Mouse (Mus musculus): Measurements from ENCODE around the gene Srsf10.

Gene Srsf10

GRCm38 (mm10) chr4:135855080-135855479 is 467 bp upstream of the Srsf10 start:
- no peak for DNase-seq (ENCODE audit: low spot score in 2 of 2)

DNA sequence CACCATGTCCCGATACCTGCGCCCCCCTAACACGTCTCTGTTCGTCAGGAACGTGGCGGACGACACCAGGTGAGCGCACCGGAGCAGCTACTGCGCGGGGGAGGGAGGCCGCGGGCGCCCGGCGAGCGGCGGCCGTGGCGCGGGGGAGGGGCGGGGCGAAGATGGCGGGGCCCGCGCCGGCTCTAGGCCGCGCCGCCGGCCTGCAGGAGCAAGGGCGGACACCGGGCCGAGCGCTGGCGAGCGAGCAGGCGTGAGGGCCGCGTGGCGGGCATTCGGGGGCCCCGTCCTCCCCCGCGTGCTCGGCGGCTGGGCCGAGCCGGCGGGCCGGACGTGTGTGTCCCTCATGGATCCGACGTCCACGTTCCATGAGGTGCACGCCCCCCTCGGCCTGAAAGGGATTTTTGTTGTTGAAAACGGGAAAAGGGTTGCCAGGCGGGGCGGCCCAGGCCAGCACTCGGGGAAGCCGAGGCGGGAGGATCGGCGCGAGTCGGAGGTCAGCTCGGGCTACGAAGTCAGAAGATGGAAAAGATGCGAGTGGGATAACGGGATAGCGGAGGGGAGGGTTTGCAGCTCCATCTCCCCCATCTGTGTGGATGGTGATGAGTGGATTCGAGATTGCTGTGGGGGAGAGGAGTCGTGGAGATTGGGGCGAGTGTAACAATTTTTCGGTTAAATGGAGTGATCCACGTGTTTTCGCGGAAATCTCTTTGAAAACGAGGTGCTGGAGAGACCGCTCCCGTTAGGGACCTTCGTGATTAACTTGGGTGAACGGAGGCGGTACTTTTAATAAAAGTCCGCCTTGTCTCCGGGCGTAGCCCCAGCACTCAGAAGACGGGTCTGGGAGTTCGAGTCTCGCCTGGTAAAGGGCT is 910 bp downstream of the Srsf10 start:
- DNase-seq (ENCODE audit: low spot score in 2 of 2) = peak; percentile 63 to 80

- peak in 1 of 2 experiments; percentile 12 for DNase-seq (ENCODE audit: low spot score in 2 of 2)
These were observed 2.1 kb downstream of the Srsf10 start for GRCm38 (mm10) chr4:135857597-135858186.

- DNase-seq (ENCODE audit: low spot score in 2 of 2) = peak in 1 of 2 experiments; percentile 12
These were observed 13.4 kb downstream of the Srsf10 start for GRCm38 (mm10) chr4:135868996-135869395.

GRCm38 (mm10) chr4:135870227-135871023 is 14.9 kb downstream of the Srsf10 start:
- DNase-seq (ENCODE audit: low spot score in 2 of 2) = peak in 1 of 2 experiments; percentile 3

DNA sequence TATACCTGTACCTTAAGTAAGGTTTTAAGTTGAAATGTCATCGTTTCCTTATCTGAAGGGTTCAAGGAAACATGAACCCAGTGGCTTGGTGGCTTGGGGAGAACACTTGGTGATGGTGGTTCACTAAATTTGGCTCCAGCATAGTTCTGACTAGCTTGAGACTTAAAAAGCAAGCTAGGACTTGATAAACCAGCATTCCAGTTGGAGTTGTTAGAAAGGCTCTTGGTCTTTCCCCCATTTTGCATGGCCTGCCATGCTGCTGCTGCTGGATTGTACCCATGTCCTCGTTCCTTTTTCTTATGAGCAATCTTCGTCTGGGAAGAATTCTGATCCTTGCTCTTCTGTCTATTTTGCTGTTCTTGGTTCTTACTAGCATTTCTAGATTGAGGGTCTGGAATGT is 16.5 kb downstream of the Srsf10 start:
- DNase-seq (ENCODE audit: low spot score in 2 of 2) = peak in 1 of 2 experiments; percentile 8

- peak in 1 of 2 experiments; percentile 57 for DNase-seq (ENCODE audit: low spot score in 2 of 2)
These were observed 17.2 kb downstream of the Srsf10 start for GRCm38 (mm10) chr4:135872589-135873391.

DNA sequence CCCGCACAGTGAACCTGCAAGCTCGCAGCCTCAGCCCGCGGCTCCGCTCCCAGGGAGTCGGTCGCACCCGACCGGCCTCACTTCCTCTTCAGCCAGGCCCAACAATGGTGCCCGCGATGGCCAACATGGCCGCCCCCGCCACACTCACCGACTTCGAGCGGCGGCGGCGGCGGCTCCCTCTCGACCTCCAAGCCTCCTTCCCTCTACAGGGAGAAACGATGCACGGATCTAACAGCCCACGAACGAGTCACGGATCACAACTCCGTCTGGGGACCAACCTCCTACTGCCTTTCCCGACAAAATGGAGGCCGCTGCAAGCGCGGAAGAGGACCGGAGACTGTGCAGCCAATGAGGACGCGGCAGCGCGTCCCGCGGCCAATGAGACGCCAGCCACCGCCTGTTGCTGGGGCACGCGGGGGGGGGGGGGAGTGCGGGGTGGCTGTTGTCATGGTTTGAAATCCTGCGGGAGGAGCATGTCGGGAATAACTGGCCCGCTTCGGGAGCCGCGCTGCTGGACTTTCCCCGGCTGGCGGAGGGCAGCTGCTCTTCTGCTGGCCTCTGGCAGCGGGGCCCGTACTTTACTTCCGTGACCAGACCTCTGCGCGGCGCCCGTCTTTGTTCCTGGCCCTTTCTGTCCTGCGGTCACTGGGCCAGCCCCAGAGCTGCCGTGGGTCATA is 18.1 kb downstream of the Srsf10 start, which contains the start of gene Pnrc2:
Gene Pnrc2, minus strand, starts transcription at position 325 of the 677 bp plus-strand sequence.
- DNase-seq (ENCODE audit: low spot score in 2 of 2) = peak; percentile 89 to 93

DNA sequence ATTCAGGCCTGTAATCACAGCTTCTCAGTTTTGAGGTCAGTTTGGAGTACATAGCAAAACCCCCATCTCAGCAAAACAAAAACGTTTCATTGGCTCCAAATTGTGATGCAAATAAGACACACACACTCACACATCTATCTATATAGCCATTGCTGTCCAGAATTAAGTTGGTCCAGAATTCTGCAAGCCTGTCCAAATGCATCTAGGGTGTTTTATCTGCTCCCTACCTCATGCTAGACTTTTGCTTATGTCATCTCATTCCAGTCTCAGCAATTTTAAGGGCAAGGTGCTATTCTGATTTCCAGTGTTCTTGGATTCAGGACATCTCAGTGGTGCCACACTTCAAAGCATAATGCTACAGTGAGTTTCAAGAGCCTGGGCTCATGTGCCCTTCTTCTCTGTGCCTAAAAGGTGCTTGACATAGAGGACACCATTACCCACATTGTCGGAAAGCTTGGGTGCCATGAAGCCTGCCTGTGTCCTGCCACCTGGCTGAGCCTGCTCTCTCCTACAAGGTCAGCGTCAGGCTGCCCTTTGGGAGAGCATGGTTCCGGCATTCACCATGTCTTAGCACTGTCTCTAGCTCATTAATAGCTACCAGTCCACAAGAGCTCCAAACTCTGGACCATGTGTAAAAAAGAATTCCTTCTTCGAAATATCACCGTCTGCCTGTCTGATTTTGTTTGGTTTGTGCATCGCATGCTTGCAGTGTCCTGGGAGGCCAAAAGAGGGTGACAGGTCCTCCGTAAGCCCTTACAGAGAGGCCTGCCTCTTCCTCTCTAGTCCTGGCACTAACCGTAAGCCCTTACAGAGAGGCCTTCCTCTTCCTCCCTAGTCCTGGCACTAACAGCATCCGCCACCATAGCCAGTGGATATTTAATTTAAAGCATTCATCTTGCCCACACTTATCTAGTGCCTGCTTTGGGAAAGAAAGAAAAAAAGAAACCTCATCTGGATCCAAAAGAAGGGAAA is 19.3 kb downstream of the Srsf10 start:
- DNase-seq (ENCODE audit: low spot score in 2 of 2) = peak in 1 of 2 experiments; percentile 68

- DNase-seq (ENCODE audit: low spot score in 2 of 2) = peak in 1 of 2 experiments; percentile 61
These were observed 20.0 kb downstream of the Srsf10 start for GRCm38 (mm10) chr4:135875546-135875945.

- DNase-seq (ENCODE audit: low spot score in 2 of 2) = peak; percentile 76 to 86
These were observed 20.5 kb downstream of the Srsf10 start for GRCm38 (mm10) chr4:135875991-135876582.

DNA sequence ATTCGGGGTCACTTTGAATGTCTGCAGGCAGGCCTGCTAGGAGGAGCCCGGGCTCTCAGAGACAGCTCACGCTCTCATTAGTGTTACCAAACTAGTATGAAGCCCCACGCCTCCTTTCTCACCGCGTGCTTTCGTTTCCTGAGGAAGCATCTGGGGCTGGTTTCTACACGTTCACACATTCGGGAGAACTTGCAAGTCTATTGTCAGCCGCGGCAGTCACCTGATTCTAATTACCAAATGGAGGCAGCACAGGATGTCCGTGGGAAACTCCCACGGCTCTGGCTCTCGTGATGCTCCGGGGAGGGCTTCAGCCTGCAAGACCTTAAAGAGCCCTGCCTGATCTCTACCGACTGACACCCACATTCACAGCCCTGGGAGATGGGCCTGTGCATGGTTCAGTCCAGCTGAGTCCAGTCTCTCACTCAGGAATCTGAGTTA is 21.1 kb downstream of the Srsf10 start:
- DNase-seq (ENCODE audit: low spot score in 2 of 2) = peak; percentile 75 to 84

GRCm38 (mm10) chr4:135877742-135878141 is 22.2 kb downstream of the Srsf10 start:
- DNase-seq (ENCODE audit: low spot score in 2 of 2) = no peak

DNA sequence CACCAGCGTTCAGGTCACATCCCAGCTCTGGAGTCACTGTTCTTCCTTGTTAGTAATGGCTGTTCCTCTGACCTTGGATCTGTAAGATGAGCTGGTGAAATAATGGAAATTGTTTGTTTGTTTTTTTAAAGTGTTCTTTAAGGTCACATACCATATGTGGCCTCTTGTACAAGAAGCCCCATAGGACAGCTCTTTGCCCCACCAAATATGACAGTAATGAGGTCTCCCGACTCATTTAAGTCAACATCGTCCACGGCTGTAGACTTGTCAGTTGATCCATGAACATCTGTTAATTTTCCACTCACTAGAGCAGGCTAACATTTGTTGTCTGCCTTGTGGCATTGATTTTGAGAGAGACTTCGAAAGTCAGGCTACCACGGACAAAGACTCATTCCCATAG is 23.5 kb downstream of the Srsf10 start:
- no peak for DNase-seq (ENCODE audit: low spot score in 2 of 2)

DNA sequence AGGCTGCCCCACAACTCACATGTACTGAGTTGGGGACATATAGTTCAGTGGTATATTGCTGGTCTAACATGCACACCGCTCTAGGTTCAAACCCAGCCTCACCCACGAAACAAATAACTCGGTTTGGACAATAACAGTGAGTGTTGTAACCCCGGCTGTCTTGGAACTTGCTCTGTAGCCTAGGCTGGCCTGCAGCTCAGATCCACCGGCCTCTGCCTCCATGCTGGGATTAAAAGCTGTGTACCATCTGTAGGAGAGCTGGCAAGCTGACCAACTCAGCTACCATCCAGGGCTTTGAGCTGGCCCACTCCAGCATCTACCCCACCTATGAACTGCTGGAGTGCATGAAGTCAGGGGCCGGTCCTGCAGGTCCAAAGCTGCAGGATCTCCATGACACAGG is 24.5 kb downstream of the Srsf10 start:
- peak in 1 of 2 experiments; percentile 57 for DNase-seq (ENCODE audit: low spot score in 2 of 2)

DNA sequence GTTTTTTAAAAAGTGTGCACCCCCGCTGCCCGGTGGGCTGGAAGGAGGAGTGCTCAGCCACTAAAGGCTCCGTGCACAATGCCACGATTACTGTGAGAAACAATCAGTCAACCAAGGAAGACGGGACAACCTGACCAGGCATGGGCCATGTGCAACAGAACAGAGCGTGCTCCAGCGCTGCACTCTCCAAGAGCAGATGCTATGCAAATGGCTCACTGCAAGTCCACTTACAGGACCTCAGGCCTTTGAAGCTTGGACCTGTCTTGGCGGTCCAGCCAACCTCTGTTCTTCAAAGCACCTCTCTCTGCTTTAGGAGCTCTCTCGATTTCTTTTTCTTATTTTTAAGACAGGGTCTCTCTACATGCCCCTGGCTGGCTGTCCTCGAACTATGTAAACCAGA is 25.0 kb downstream of the Srsf10 start:
- no peak for DNase-seq (ENCODE audit: low spot score in 2 of 2)

- no peak for DNase-seq (ENCODE audit: low spot score in 2 of 2)
These were observed 26.5 kb downstream of the Srsf10 start for GRCm38 (mm10) chr4:135882023-135882422.

DNA sequence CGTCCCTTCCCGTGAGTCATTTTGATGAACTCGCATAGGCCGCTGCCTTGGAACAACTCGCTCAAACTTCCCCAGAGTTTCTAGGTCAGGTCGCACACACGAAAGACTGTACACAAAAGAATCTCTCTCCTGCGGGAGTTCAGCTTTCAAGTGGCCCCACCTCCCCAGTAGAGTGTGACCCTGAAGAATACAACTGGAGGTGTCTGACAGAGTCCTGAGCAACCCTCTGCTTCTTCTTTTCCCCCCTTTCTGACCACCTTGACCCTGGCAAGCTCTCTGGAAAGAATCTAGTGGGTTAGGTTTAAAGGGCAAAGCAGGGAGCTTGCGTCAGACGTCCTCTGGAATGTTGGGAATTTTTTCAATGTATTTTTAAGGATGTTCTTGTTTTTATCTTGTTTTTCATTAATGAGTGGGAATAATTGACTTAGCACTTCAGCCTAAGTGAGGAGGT is 27.9 kb downstream of the Srsf10 start:
- peak in 1 of 2 experiments; percentile 57 for DNase-seq (ENCODE audit: low spot score in 2 of 2)
